Mouse (Mus musculus) neural tube, embryonic 15.5 days (tissue): ENCODE measurements around the gene Catsperg1. TPM values are rescaled to one million over a fixed set of nuclear protein-coding genes. Genes with fewer than 3 reads are reported as not detected.

Source experiments
- ATAC-seq: fragments of 200-750 bp; cut with Nextera tagmentation; 2 replicates; pipeline ENCODE4 v1.8.0; 2017; ENCODE audit warnings: mild to moderate bottlenecking, moderate TSS enrichment, moderate library complexity; ENCODE audit not compliant: low FRiP score
- H3K27ac ChIP-seq: fragments of 300-500 bp; sonication (generic); replicated peaks from 2 replicates; pipeline ENCODE4 v1.5.1; 2015; ENCODE audit warnings: mild to moderate bottlenecking, inconsistent platforms
- H3K27me3 ChIP-seq: fragments of 300-500 bp; sonication (generic); replicated peaks from 2 replicates; pipeline ENCODE4 v1.6.1; 2015; ENCODE audit warnings: inconsistent platforms
- H3K36me3 ChIP-seq: fragments of 300-500 bp; sonication (generic); 2 replicates; pipeline ENCODE4 v1.6.1; 2015; ENCODE audit warnings: inconsistent platforms
- H3K4me1 ChIP-seq: fragments of 300-500 bp; sonication (generic); 2 replicates; pipeline ENCODE4 v1.6.1; 2015; ENCODE audit warnings: inconsistent platforms
- H3K4me2 ChIP-seq: fragments of 300-500 bp; sonication (generic); 2 replicates; pipeline ENCODE4 v1.6.1; 2015; ENCODE audit warnings: inconsistent platforms, mild to moderate bottlenecking, moderate library complexity
- H3K4me3 ChIP-seq: fragments of 300-500 bp; sonication (generic); replicated peaks from 2 replicates; pipeline ENCODE4 v1.5.1; 2015; ENCODE audit warnings: mild to moderate bottlenecking, inconsistent platforms
- H3K9ac ChIP-seq: fragments of 300-500 bp; sonication (generic); replicated peaks from 2 replicates; pipeline ENCODE4 v1.6.1; 2015; ENCODE audit warnings: mild to moderate bottlenecking, inconsistent platforms
- H3K9me3 ChIP-seq: fragments of 300-500 bp; sonication (generic); replicated peaks from 2 replicates; pipeline ENCODE4 v1.6.1; 2016; ENCODE audit warnings: inconsistent platforms
- WGBS: fragments of 180-500 bp; shearing (Covaris S2); methylation state at CpG from one replicate; pipeline ENCODE4 v1.1.7; 2015; ENCODE audit warnings: mixed read lengths; 5-methylcytosine and 5-hydroxymethylcytosine counted together
- polyA plus RNA-seq: library from polyadenylated mRNA; unstranded; fragments of >200 nt; fragmentation: Nextera tagmentation; extraction: Ambion mirVana; gene quantifications from 2 replicates; pipeline ENCODE4 v1.2.1, GENCODE M21; 2015

The Catsperg1 gene
- polyA plus RNA-seq, 1 experiment from 2014 or later, result 4.4 TPM

- H3K4me1 ChIP-seq, result peaks cover 18% of the 10 kb centered on the region
- peak overlapping the region; percentile 55 for H3K4me3 ChIP-seq
- H3K4me2 ChIP-seq, result peak overlapping the region; percentile 61
- H3K36me3 ChIP-seq, result peaks cover 14% of the 10 kb centered on the region
- peak overlapping the region; percentile 81 for H3K27ac ChIP-seq
- H3K9ac ChIP-seq, result no peak overlapping the region
- WGBS, result 40% methylated on average over 5 of the region's 5 CpGs
- H3K9me3 ChIP-seq, result no peaks in the 10 kb centered on the region
- H3K27me3 ChIP-seq, result 0 out of 2 replicates have a peak, but pooled peaks cover 4% of the 10 kb centered on the region
- peak; percentile 56 for ATAC-seq
Observed at GRCm38 (mm10) chr7:29180854-29181236, 33.0 kb downstream of the Catsperg1 start.

GRCm38 (mm10) chr7:29180077-29180853 is 33.6 kb downstream of the Catsperg1 start, which contains the start of gene Psmd8:
Gene Psmd8, minus strand, starts transcription at chr7:29180701.
- WGBS, result under 1% methylated on average over 62 of the region's 62 CpGs
- H3K9ac ChIP-seq, result peak within 1 kb of the TSS; percentile 65
- ATAC-seq, result peak; percentile 96
- no peaks in the 10 kb centered on the region for H3K9me3 ChIP-seq
- peak within 1 kb of the TSS; percentile 61 for H3K4me2 ChIP-seq
- H3K27ac ChIP-seq, result peak within 1 kb of the TSS; percentile 81
- peaks cover 18% of the 10 kb centered on the region for H3K4me1 ChIP-seq
- peak within 1 kb of the TSS; percentile 55 for H3K4me3 ChIP-seq
- H3K36me3 ChIP-seq, result peaks cover 20% of the 10 kb centered on the region
- peaks cover 10% of the 10 kb centered on the region; the same call in 1 of the 2 replicates for H3K27me3 ChIP-seq

GRCm38 (mm10) chr7:29179323-29179722 is 34.5 kb downstream of the Catsperg1 start:
- no peak for ATAC-seq
- 64% methylated on average over 7 of the region's 7 CpGs for WGBS
- Histone ChIP-seq H3K4me1 (peaks cover 18% of the 10 kb centered on the region), H3K27me3 (peaks cover 20% of the 10 kb centered on the region), H3K9me3 (no peaks in the 10 kb centered on the region), H3K27ac (no peak overlapping the region), H3K4me3 (peak overlapping the region; percentile 55), H3K36me3 (peaks cover 29% of the 10 kb centered on the region), H3K4me2 (peak overlapping the region; percentile 61), H3K9ac (peak overlapping the region; percentile 65)

- Histone ChIP-seq H3K9ac (no peak overlapping the region), H3K4me2 (peak overlapping the region; percentile 61; the same call in 1 of the 2 replicates), H3K27me3 (peaks cover 32% of the 10 kb centered on the region), H3K27ac (no peak overlapping the region), H3K4me3 (no peak overlapping the region), H3K9me3 (no peaks in the 10 kb centered on the region), H3K36me3 (peaks cover 42% of the 10 kb centered on the region), H3K4me1 (peaks cover 18% of the 10 kb centered on the region)
- no peak for ATAC-seq
- 90% methylated on average over 4 of the region's 4 CpGs for WGBS
Observed at GRCm38 (mm10) chr7:29178106-29178505, 35.7 kb downstream of the Catsperg1 start.

- 35% methylated on average over 32 of the region's 32 CpGs for WGBS
- no peaks in the 10 kb centered on the region for H3K9me3 ChIP-seq
- H3K4me3 ChIP-seq, result no peak overlapping the region
- H3K4me1 ChIP-seq, result peaks cover 40% of the 10 kb centered on the region
- H3K9ac ChIP-seq, result no peak overlapping the region
- H3K4me2 ChIP-seq, result no peak overlapping the region
- no peak overlapping the region for H3K27ac ChIP-seq
- ATAC-seq, result no peak
- peaks cover 44% of the 10 kb centered on the region for H3K36me3 ChIP-seq
- H3K27me3 ChIP-seq, result peaks cover 54% of the 10 kb centered on the region
Observed at GRCm38 (mm10) chr7:29172390-29173016, 41.3 kb downstream of the Catsperg1 start.

- WGBS, result 6% methylated on average over 34 of the region's 34 CpGs
Observed at GRCm38 (mm10) chr7:29171562-29172097, 42.2 kb downstream of the Catsperg1 start.

GRCm38 (mm10) chr7:29170755-29171561 is 42.9 kb downstream of the Catsperg1 start:
- Histone ChIP-seq H3K4me2 (peak overlapping the region; percentile 78), H3K27ac (no peak overlapping the region), H3K4me3 (peak overlapping the region; percentile 78), H3K4me1 (peaks cover 44% of the 10 kb centered on the region), H3K27me3 (peaks cover 50% of the 10 kb centered on the region), H3K9me3 (no peaks in the 10 kb centered on the region), H3K36me3 (peaks cover 36% of the 10 kb centered on the region), H3K9ac (0 out of 2 replicates have a peak overlapping the region, but pooled peaks have one; percentile 14)
- under 1% methylated on average over 42 of the region's 43 CpGs for WGBS
- no peak for ATAC-seq

More at GRCm38 (mm10) chr7:29171562-29172097, 42.2 kb downstream of the Catsperg1 start:
- Histone ChIP-seq H3K27ac (no peak overlapping the region), H3K36me3 (peaks cover 40% of the 10 kb centered on the region), H3K9ac (peak overlapping the region; percentile 29; the same call in 1 of the 2 replicates), H3K27me3 (peaks cover 54% of the 10 kb centered on the region), H3K4me2 (peak overlapping the region; percentile 78), H3K4me3 (peak overlapping the region; percentile 78), H3K9me3 (no peaks in the 10 kb centered on the region), H3K4me1 (peaks cover 44% of the 10 kb centered on the region)
- no peak for ATAC-seq

GRCm38 (mm10) chr7:29170066-29170754 is 43.6 kb downstream of the Catsperg1 start, which contains the start of the genes Ggn and Spred3:
Gene Ggn, plus strand, starts transcription at chr7:29170210.
Gene Spred3, minus strand, starts transcription at chr7:29170411.
- H3K4me1 ChIP-seq, result peaks cover 44% of the 10 kb centered on the region
- peak within 1 kb of the TSS; percentile 78 for H3K4me2 ChIP-seq
- peak within 1 kb of the TSS; percentile 78 for H3K4me3 ChIP-seq
- peaks cover 30% of the 10 kb centered on the region for H3K36me3 ChIP-seq
- no peaks in the 10 kb centered on the region for H3K9me3 ChIP-seq
- H3K9ac ChIP-seq, result peak within 1 kb of the TSS; percentile 72
- under 1% methylated on average over 30 of the region's 30 CpGs for WGBS
- peak; percentile 76 for ATAC-seq
- peaks cover 43% of the 10 kb centered on the region for H3K27me3 ChIP-seq
- peak within 1 kb of the TSS; percentile 92 for H3K27ac ChIP-seq

GRCm38 (mm10) chr7:29169231-29170065 is 44.4 kb downstream of the Catsperg1 start:
- Histone ChIP-seq H3K9me3 (no peaks in the 10 kb centered on the region), H3K9ac (peak overlapping the region; percentile 72), H3K4me3 (peak overlapping the region; percentile 78), H3K27ac (peak overlapping the region; percentile 92), H3K36me3 (peaks cover 27% of the 10 kb centered on the region), H3K27me3 (peaks cover 35% of the 10 kb centered on the region), H3K4me2 (peak overlapping the region; percentile 78), H3K4me1 (peaks cover 44% of the 10 kb centered on the region)
- peak; percentile 86 for ATAC-seq
- 0% methylated on average over 31 of the region's 39 CpGs for WGBS

- Histone ChIP-seq H3K4me1 (peaks cover 44% of the 10 kb centered on the region), H3K36me3 (peaks cover 21% of the 10 kb centered on the region), H3K27me3 (peaks cover 29% of the 10 kb centered on the region), H3K9ac (peak overlapping the region; percentile 72), H3K27ac (peak overlapping the region; percentile 92), H3K9me3 (no peaks in the 10 kb centered on the region), H3K4me2 (peak overlapping the region; percentile 78), H3K4me3 (peak overlapping the region; percentile 78)
- 1% methylated on average over 13 of the region's 14 CpGs for WGBS
- peak; percentile 23 for ATAC-seq
Observed at GRCm38 (mm10) chr7:29168791-29169230, 45.0 kb downstream of the Catsperg1 start.
